Mouse (Mus musculus) gastrocnemius, adult 8-10 months (tissue): ENCODE measurements around the gene C2cd2. TPM values are rescaled to one million over a fixed set of nuclear protein-coding genes. Genes with fewer than 3 reads are reported as not detected.
"Not testable (repeated sequence)": the region's sequence is repeated elsewhere in the genome, so short reads cannot be mapped to it uniquely, and the experiment has no call there.

Experiments
- DNase-seq, 2 experiments: peaks; one replicate each; pipeline ENCODE4 v3.0.0; 2022; ENCODE audit warnings: low spot score in 2 of 2
- total RNA-seq, 4 experiments: library from RNA; stranded (reverse); gene quantifications; 2 replicates each; pipeline ENCODE4 v1.2.4; 2022

The C2cd2 gene
- total RNA-seq, 4 experiments from 2014 or later, result 186 to 243 (median 221) TPM

- not testable (repeated sequence) for DNase-seq
Measured at GRCm38 (mm10) chr16:97946993-97947392, 15.4 kb downstream of the C2cd2 start.

DNA sequence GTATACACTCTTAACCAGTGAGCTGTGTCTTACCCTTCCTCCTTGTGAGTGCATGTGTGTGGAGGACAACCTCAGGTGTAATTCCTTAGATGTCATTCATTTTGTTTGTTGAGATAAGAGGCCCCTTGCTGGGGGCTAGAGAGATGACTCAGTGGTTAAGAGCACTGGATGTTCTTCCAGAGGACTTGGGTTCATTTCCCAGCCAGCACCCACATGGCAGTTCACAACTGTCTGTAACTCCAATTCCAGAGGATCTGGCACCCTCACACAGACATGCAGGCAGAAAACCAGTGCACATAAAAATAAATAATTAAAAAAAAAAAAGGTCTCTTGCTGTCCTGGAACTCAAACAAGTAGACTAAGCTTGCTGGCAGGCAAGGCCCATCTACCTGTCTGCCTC, 20.6 kb downstream of the C2cd2 start:
- DNase-seq, result no peak

GRCm38 (mm10) chr16:97940471-97940973, 21.9 kb downstream of the C2cd2 start:
- no peak for DNase-seq

GRCm38 (mm10) chr16:97935815-97936214, 26.6 kb downstream of the C2cd2 start:
- DNase-seq, result no peak

- DNase-seq, result no peak
Measured at GRCm38 (mm10) chr16:97930231-97930630, 32.2 kb downstream of the C2cd2 start.

DNA sequence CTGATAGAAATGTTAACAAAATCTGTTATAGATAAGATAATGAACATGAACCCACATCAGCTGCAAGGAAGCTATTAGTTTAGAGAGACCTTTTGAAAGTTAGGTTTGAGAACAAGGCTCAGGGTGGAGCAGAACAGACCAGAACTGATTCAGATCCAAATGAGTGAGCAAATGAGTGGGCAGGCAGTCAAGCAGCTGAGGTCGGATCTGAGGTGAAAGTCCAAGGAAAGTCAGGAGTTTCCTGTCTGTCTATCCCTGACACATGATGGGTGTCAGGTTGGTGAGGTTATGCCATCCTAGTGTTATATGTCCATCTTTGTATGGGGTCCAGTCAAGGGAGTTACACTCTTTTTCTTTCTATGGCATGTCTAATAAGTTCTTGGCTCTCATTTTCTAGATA, 32.9 kb downstream of the C2cd2 start:
- no peak for DNase-seq

- DNase-seq, result no peak
Measured at GRCm38 (mm10) chr16:97927331-97927938, 35.0 kb downstream of the C2cd2 start.

DNA sequence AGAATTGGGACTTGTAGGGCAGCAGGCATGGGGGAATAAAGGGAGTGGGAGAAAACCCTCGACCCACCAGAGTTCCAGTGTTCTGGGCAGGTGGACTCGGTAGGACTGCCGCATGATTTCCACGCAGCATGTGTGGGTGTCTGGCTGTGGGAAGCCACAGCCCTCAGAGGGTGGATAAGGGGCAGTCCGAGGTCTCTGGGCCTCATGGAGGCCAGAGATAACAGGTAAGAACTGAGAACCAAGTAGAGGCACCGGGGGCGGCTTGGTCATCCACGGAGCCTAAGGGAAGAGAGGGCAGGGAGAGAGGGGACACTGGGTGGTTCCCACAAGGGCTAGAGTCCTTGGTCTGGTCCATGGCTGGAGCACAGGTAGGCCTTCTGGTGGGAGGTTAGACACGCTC, 36.0 kb downstream of the C2cd2 start:
- DNase-seq, result no peak

GRCm38 (mm10) chr16:97925760-97926159, 36.6 kb downstream of the C2cd2 start:
- no peak for DNase-seq

GRCm38 (mm10) chr16:97923700-97924099, 38.7 kb downstream of the C2cd2 start:
- DNase-seq, result no peak

- no peak for DNase-seq
Measured at GRCm38 (mm10) chr16:97922779-97923126, 39.6 kb downstream of the C2cd2 start.

GRCm38 (mm10) chr16:97921961-97922778, 40.2 kb downstream of the C2cd2 start:
- peak; percentile 84 to 87 for DNase-seq

DNA sequence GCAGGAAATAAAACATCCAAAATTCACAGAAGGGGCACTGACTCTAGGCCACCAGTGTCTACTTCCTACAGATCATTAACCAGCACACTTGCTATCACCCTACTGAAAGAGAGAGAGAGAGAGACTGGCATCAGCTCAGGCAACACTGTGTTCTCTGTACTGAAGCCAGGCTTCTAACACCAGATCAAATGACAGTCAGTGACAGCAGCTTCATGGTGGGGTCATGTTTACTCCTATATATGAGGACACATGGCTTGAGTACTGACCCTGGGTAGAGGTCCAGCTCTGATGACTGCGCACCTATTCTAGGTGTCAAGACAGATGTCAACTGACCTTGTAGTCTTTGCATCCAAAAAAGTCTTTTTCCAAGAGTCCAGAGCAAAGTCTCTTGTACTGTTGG, 41.8 kb downstream of the C2cd2 start:
- DNase-seq, result peak; percentile 56 to 74

DNA sequence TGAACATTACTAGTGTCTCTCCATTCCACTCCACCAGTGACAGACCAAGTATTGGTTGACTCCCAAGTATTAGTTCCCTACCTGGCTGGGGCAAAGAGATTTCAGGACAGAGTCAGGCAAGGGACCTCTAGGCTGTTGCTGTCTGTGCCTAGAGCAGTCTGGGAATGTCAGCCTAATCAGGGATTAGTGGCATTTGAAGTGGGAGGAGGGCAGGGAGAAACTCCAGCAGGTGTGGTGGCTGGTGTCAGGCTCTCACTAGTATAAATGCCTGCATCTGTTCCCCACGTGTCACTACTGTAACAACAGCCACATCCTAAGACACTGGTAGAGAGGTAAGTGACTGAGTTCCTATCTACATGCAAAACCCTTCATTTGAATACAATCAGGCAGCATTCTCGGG, 42.6 kb downstream of the C2cd2 start:
- DNase-seq, result peak in 1 of 2 experiments; percentile 35

- no peak for DNase-seq
Measured at GRCm38 (mm10) chr16:97912873-97913272, 49.5 kb downstream of the C2cd2 start.

DNA sequence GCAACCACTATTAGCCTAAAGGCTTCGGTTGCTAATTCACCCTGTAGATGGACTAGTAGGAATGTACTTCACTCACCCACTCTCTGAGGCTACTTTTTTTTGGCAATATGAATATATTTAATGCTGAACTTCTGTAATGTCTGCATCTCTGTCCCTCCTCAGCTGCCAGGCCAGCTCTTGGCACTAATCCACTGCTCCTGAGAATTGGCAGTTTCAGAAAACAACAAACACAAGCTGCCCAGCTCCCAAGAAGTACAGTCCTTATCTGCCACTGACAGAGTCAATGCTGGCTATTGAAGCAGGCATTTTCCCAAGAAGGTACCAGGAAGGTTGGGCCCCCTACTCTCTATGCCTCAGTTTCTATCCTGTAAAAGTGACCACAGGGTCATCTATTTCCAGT, 53.0 kb downstream of the C2cd2 start:
- DNase-seq, result no peak

GRCm38 (mm10) chr16:97907496-97907895, 54.9 kb downstream of the C2cd2 start:
- DNase-seq, result no peak

DNA sequence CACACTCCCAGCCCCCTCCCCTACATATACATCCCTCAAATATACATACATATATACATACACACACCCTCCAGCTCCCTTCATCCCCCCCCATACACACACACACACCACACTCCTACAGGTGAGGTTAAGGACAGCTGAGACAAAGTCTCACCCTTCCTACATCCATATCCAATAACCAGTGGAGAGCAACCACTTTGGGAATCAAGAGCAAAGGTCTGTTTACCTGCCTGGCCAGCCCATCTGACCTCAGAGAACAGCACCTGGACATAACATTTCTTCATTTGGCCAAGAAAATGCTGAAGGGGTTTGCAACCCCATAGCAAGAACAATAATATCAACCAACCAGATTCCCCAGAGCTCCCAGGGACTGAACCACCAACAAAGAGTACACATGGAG, 56.1 kb downstream of the C2cd2 start:
- DNase-seq, result no peak

DNA sequence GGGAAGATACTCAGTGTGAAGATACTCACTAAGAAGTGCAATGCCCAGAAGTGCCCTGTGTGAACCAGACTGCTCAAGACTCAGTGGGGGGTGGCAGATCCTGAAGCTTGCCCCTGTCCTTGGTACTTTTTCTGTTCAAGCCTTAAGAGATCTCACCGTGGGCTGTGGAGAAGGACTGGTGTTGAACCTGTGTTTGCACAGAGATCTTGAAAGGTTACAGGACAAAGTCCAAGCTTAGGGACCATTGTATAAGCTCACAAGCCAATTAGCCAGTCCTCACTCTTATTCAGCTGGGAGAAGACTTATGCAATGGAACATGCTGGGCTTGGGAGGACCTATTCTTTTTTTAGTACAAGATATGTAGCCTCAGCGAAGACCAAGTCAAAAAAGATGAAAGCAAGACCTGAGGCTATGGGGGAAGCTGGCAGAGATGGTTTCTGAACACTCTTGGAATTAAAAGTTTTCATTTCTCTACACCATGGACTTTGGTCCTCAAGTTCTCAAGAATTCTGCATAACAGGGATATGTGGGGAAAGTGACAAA, 56.9 kb downstream of the C2cd2 start:
- DNase-seq, result no peak

GRCm38 (mm10) chr16:97904035-97904434, 58.4 kb downstream of the C2cd2 start:
- no peak for DNase-seq

DNA sequence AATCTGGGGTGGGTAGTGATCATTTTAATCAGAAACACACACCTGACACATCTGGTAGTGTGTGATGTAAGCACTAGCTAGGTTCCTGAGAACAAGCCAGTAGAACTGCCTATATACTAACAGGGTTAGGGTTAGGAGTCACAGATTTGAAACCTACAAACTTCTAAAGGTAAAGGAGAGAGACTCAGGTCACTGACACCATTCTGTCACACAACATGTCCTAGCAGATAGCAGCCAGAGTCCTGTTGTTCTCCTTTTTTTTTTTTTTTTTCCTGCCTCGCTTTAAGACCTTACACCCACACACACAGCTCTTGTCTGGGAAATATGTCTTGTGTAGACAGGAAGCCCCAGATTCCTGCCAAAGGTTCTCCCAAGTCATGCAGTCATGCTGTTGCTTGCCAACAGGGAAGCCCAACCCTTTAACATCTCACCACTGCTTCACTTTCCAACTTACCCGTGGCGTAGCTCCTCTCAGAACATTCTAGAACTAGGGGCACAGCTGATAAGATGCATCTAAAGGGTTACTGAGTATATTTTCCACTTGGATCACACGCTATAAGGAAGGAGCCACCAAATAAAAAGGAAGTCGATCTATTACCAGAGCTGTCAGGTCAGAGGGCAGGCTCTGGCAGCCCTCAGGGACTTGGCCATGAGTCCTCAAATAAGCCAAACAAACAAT, 64.9 kb downstream of the C2cd2 start:
- DNase-seq, result peak; percentile 56 to 58

DNA sequence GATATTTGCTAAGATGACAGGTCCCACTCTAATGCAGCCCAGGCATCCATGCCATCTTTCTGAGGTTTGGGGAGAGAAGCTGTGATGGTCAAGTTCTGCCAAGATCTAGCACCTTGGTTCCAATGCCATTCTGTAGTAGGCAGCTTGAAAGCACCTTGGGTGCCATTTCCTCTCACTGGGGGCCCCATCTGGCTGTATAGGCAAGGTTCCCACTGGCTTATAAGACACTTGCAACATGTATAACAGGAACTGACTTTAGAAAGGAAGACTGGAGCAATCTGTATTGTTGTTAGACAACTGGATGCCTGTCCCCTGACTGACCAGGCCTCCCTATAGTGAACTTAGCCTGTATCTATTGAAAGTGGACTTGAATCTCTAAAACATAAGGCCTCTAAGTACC, 74.6 kb downstream of the C2cd2 start:
- no peak for DNase-seq
